Mouse (Mus musculus): Measurements from ENCODE around the gene Aifm3. TPM values are rescaled to one million over a fixed set of nuclear protein-coding genes. Genes with fewer than 3 reads are reported as not detected.
A peak's percentile ranks its signal among the peaks of the same experiment; 100 is the strongest.
"Not testable (repeated sequence)": the region's sequence is repeated elsewhere in the genome, so short reads cannot be mapped to it uniquely, and the experiment has no call there.

The Aifm3 gene
- polyA plus RNA-seq, 1 experiment: 2.5 TPM

- 69% methylated on average over 14 of the region's 14 CpGs for WGBS
- Histone ChIP-seq H3K4me3 (replicated peaks; ENCODE audit: extremely low read depth, low read depth, low read length) (no peak overlapping the region), H3K4me1 (ENCODE audit: control insufficient read depth, insufficient read depth, low read length) (peaks cover 6% of the 10 kb centered on the region)
- DNase-seq: no peak
- TF ChIP-seq POLR2A (IDR thresholded peaks at IDR 0.05; ENCODE audit: borderline replicate concordance, extremely low read depth, low read depth, low read length) (no peak), CTCF (IDR thresholded peaks at IDR 0.05; ENCODE audit: insufficient read depth, low read length) (no peak)
Measured at GRCm38 (mm10) chr16:17532676-17533329, 43.4 kb downstream of the Aifm3 start.

GRCm38 (mm10) chr16:17536584-17536983 is 47.2 kb downstream of the Aifm3 start:
- TF ChIP-seq POLR2A (IDR thresholded peaks at IDR 0.05; ENCODE audit: borderline replicate concordance, extremely low read depth, low read depth, low read length): no peak
- no peak overlapping the region for H3K4me3 ChIP-seq (replicated peaks; ENCODE audit: extremely low read depth, low read depth, low read length)
- 0 out of 2 replicates have a peak, but pooled peaks cover under 1% of the 10 kb centered on the region for H3K4me1 ChIP-seq (ENCODE audit: control insufficient read depth, insufficient read depth, low read length)
- 93% methylated on average over 3 of the region's 3 CpGs for WGBS
- DNase-seq: no peak

DNA sequence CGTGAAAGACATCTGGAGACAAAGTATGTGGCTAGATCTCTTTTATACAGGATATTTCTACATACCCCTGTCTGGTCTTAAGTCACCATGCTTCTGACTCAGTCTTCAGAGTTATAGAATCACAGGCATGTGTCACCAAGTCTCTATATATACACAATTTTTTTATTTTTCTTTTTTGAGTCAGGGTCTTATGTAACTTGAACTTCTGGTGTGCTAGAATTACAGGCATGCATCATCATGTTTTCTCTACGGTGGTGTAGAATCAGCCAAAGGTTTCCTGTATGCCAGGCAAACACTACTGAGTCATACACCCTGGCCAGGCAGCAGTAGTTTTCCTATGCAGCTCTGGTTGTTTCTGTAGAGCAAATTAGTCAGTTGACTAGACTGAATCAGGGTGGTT is 53.2 kb downstream of the Aifm3 start:
- no peak for TF ChIP-seq CTCF (IDR thresholded peaks at IDR 0.05; ENCODE audit: insufficient read depth, low read length)
- no peak for TF ChIP-seq POLR2A (IDR thresholded peaks at IDR 0.05; ENCODE audit: borderline replicate concordance, extremely low read depth, low read depth, low read length)
- DNase-seq: no peak
- WGBS: 65% methylated on average over 2 of the region's 2 CpGs
- H3K4me3 ChIP-seq (replicated peaks; ENCODE audit: extremely low read depth, low read depth, low read length): no peak overlapping the region
- no peaks in the 10 kb centered on the region for H3K4me1 ChIP-seq (ENCODE audit: control insufficient read depth, insufficient read depth, low read length)

DNA sequence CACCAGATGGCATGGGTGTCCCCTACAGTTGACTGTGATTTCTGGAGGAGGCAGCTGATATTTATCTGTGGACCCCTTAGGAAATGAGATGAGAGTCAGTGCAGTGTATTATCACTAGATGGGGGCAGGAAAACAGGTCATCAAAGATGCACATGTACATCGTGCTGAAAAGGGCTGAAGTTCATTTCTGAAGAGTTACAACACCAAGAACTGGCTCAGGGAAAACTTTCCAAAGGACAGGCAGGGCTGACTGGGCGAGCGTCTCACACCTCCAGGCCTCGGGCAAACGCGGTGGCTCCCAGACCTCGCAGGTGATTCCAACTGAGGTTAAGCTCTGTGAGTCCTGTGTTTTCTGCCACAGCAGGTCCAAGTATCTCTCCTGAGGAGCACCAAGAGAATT is 63.4 kb downstream of the Aifm3 start:
- DNase-seq: no peak
- H3K4me3 ChIP-seq (replicated peaks; ENCODE audit: extremely low read depth, low read depth, low read length): no peak overlapping the region
- H3K4me1 ChIP-seq (ENCODE audit: control insufficient read depth, insufficient read depth, low read length): no peaks in the 10 kb centered on the region
- TF ChIP-seq POLR2A (IDR thresholded peaks at IDR 0.05; ENCODE audit: borderline replicate concordance, extremely low read depth, low read depth, low read length): no peak
- no peak for TF ChIP-seq CTCF (IDR thresholded peaks at IDR 0.05; ENCODE audit: insufficient read depth, low read length)
- 62% methylated on average over 7 of the region's 7 CpGs for WGBS

DNA sequence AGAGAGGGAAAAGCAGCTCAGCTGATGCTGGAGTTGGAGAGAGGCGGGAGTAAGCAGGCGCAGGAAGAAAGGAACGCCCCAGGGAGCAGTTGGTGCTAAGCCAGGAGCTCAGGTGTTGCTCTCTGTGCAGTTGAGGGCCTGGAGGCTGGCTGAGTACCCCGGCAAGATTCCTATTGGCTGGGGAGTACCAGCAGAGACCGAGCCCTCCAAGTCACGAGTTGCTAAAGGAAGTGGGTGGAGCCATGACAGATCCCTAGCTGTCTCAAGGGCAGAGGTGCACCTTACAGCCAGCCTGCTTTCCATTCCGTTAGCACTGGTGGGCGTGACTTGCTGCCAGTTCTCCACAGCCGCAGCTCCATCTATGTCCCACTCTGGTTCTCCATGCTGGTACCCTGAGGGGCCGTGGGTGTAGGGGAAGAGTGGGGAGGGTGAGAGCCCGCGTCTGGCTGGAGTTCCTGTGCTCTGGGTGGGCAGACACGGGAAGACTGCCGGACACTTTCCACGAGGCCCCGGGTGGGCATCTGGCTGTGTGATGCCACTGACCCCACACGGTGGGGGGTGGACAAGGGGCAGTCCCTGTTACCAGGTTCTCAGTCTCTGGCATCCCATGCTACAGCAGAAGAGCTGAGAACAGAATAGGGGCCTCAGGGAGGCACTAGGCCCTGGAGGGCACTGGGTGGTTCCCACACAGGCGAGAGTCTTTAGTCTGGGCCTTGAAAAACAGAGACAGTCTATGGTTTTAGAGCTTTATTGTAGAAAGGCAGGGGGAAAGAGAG is 64.7 kb downstream of the Aifm3 start:
- Histone ChIP-seq H3K4me3 (replicated peaks; ENCODE audit: extremely low read depth, low read depth, low read length) (peak overlapping the region; percentile 4), H3K4me1 (ENCODE audit: control insufficient read depth, insufficient read depth, low read length) (no peaks in the 10 kb centered on the region)
- TF ChIP-seq POLR2A (IDR thresholded peaks at IDR 0.05; ENCODE audit: borderline replicate concordance, extremely low read depth, low read depth, low read length) (peak; percentile 70; the same call in 1 of the 2 replicates), CTCF (IDR thresholded peaks at IDR 0.05; ENCODE audit: insufficient read depth, low read length) (no peak)
- WGBS: 11% methylated on average over 18 of the region's 18 CpGs
- DNase-seq: peak; percentile 74

GRCm38 (mm10) chr16:17554702-17555101 is 65.3 kb downstream of the Aifm3 start:
- not testable (repeated sequence) for DNase-seq; H3K4me1 ChIP-seq (ENCODE audit: control insufficient read depth, insufficient read depth, low read length); H3K4me3 ChIP-seq (replicated peaks; ENCODE audit: extremely low read depth, low read depth, low read length)
- WGBS: 34% methylated on average over 4 of the region's 4 CpGs

DNA sequence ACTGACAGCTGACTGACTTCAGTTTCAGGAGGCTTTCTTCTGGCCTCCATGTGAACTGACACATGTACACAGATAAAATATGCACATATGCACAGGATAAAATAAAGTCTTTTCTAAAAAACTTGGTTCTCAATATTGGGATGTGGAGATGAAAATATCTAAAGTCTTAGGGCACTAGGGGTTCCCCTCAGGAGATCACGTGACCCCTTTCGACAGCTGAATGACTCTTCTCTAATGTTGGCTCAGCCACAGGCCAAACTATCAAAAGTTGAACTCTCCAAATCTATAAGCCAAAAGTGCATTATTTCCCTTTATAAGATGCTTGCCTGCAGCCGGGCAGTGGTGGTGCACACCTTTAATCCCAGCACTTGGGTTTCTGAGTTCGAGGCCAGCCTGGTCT is 66.8 kb downstream of the Aifm3 start:
- no peaks in the 10 kb centered on the region for H3K4me1 ChIP-seq (ENCODE audit: control insufficient read depth, insufficient read depth, low read length)
- 77% methylated on average over 4 of the region's 4 CpGs for WGBS
- TF ChIP-seq POLR2A (IDR thresholded peaks at IDR 0.05; ENCODE audit: borderline replicate concordance, extremely low read depth, low read depth, low read length) (no peak), CTCF (IDR thresholded peaks at IDR 0.05; ENCODE audit: insufficient read depth, low read length) (no peak)
- no peak for DNase-seq
- no peak overlapping the region for H3K4me3 ChIP-seq (replicated peaks; ENCODE audit: extremely low read depth, low read depth, low read length)

DNA sequence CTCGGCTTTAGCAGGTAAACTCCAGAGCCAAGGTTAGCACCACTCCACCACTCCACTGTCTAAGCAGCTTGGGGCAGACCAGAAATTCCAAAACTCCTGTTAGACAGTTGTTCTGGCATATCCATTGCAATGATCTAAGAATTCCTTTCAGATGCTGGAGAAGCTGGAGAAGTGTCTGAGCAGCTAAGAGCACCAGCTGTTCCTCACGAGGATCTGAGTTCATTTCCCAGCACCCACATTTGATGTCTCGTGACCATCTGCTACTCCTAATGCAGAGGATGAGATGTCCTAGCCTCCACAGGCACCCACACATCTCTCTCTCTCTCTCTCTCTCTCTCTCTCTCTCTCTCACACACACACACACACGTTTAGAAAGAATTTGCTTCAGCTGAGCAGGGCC is 67.5 kb downstream of the Aifm3 start:
- 0 out of 2 replicates have a peak, but pooled peaks cover 1% of the 10 kb centered on the region for H3K4me1 ChIP-seq (ENCODE audit: control insufficient read depth, insufficient read depth, low read length)
- TF ChIP-seq CTCF (IDR thresholded peaks at IDR 0.05; ENCODE audit: insufficient read depth, low read length) (no peak), POLR2A (IDR thresholded peaks at IDR 0.05; ENCODE audit: borderline replicate concordance, extremely low read depth, low read depth, low read length) (no peak)
- H3K4me3 ChIP-seq (replicated peaks; ENCODE audit: extremely low read depth, low read depth, low read length): no peak overlapping the region
- 50% methylated on average over 4 of the region's 4 CpGs for WGBS
- no peak for DNase-seq

Other genes starting within 250 kb of the Aifm3 start
- 7.0 and 8.6 TPM in 2 replicates for gene Tmem191c, start 213.5 kb upstream of the Aifm3 start, polyA plus RNA-seq (2012; rRNA removed)
- 0.93 and 1.7 TPM in 2 replicates for gene Serpind1, start 158.2 kb upstream of the Aifm3 start, polyA plus RNA-seq (2012; rRNA removed)
- 4.6 and 7.3 TPM in 2 replicates for gene Snap29, start 83.6 kb upstream of the Aifm3 start, polyA plus RNA-seq (2012; rRNA removed)
- 38.0 and 55.9 TPM in 2 replicates for gene Pi4ka, start 83.3 kb upstream of the Aifm3 start, polyA plus RNA-seq (2012; rRNA removed)
- 56.5 and 63.3 TPM in 2 replicates for gene Crkl, start 37.6 kb upstream of the Aifm3 start, polyA plus RNA-seq (2012; rRNA removed)
- gene Lztr1, start 19.1 kb downstream of the Aifm3 start, polyA plus RNA-seq (2012; rRNA removed): 243 and 247 TPM in 2 replicates
- 87.3 and 90.4 TPM in 2 replicates for gene Thap7, start 41.5 kb downstream of the Aifm3 start, polyA plus RNA-seq (2012; rRNA removed)
- 7.3 and 9.5 TPM in 2 replicates for gene Lrrc74b, start 71.6 kb downstream of the Aifm3 start, polyA plus RNA-seq (2012; rRNA removed)
- gene P2rx6, start 72.3 kb downstream of the Aifm3 start, polyA plus RNA-seq (2012; rRNA removed): 10.7 and 12.7 TPM in 2 replicates
- 35.7 and 38.4 TPM in 2 replicates for gene Slc7a4, start 93.6 kb downstream of the Aifm3 start, polyA plus RNA-seq (2012; rRNA removed)
- gene Smpd4, start 129.7 kb downstream of the Aifm3 start, polyA plus RNA-seq (2012; rRNA removed): 50.4 and 62.5 TPM in 2 replicates
- gene Ccdc74a, start 156.9 kb downstream of the Aifm3 start, polyA plus RNA-seq (2012; rRNA removed): 4.9 and 7.0 TPM in 2 replicates
- 96.9 and 109 TPM in 2 replicates for gene Med15, start 243.3 kb downstream of the Aifm3 start, polyA plus RNA-seq (2012; rRNA removed)

Data from lung, adult 2 months (tissue).